Mouse (Mus musculus) embryo, embryonic 10 days (tissue): ENCODE measurements around the gene Pip4k2a.
"Not testable (repeated sequence)": the region's sequence is repeated elsewhere in the genome, so short reads cannot be mapped to it uniquely, and the experiment has no call there.

ENCODE experiments used
- DNase-seq: peaks from one replicate; pipeline ENCODE4 v3.0.0-alpha.2; 2015; ENCODE audit warnings: low spot score

Gene Pip4k2a

GRCm38 (mm10) chr2:18897742-18898256 lies 100.1 kb downstream of the Pip4k2a start:
- peak; percentile 49 for DNase-seq

GRCm38 (mm10) chr2:18896015-18896414 lies 101.9 kb downstream of the Pip4k2a start:
- DNase-seq = peak; percentile 59

GRCm38 (mm10) chr2:18893336-18893735 lies 104.6 kb downstream of the Pip4k2a start:
- DNase-seq = not testable (repeated sequence)

- DNase-seq = no peak
Observed at GRCm38 (mm10) chr2:18891991-18892537, 105.9 kb downstream of the Pip4k2a start.

- DNase-seq = no peak
Observed at GRCm38 (mm10) chr2:18890227-18891001, 107.5 kb downstream of the Pip4k2a start.

- no peak for DNase-seq
Observed at GRCm38 (mm10) chr2:18884277-18884676, 113.6 kb downstream of the Pip4k2a start.

GRCm38 (mm10) chr2:18874626-18875025 lies 123.3 kb downstream of the Pip4k2a start:
- no peak for DNase-seq

- no peak for DNase-seq
Observed at GRCm38 (mm10) chr2:18874063-18874462, 123.9 kb downstream of the Pip4k2a start.

GRCm38 (mm10) chr2:18873440-18873839 lies 124.5 kb downstream of the Pip4k2a start:
- peak; percentile 2 for DNase-seq

GRCm38 (mm10) chr2:18872797-18873196 lies 125.1 kb downstream of the Pip4k2a start:
- peak; percentile 89 for DNase-seq

GRCm38 (mm10) chr2:18871087-18871486 lies 126.8 kb downstream of the Pip4k2a start:
- DNase-seq = no peak

- DNase-seq = no peak
Observed at GRCm38 (mm10) chr2:18867069-18867468, 130.9 kb downstream of the Pip4k2a start.

- no peak for DNase-seq
Observed at GRCm38 (mm10) chr2:18864719-18865118, 133.2 kb downstream of the Pip4k2a start.

- DNase-seq = no peak
Observed at GRCm38 (mm10) chr2:18861607-18862158, 136.2 kb downstream of the Pip4k2a start.

- peak; percentile 55 for DNase-seq
Observed at GRCm38 (mm10) chr2:18860686-18861085, 137.2 kb downstream of the Pip4k2a start.

- DNase-seq = no peak
Observed at GRCm38 (mm10) chr2:18857952-18858351, 140.0 kb downstream of the Pip4k2a start.

- peak; percentile 15 for DNase-seq
Observed at GRCm38 (mm10) chr2:18856461-18856860, 141.5 kb downstream of the Pip4k2a start.

GRCm38 (mm10) chr2:18855246-18855645 lies 142.7 kb downstream of the Pip4k2a start:
- no peak for DNase-seq

GRCm38 (mm10) chr2:18853345-18853744 lies 144.6 kb downstream of the Pip4k2a start:
- no peak for DNase-seq

- DNase-seq = no peak
Observed at GRCm38 (mm10) chr2:18850657-18851056, 147.3 kb downstream of the Pip4k2a start.

- DNase-seq = no peak
Observed at GRCm38 (mm10) chr2:18848074-18848629, 149.8 kb downstream of the Pip4k2a start.

GRCm38 (mm10) chr2:18842527-18842926 lies 155.4 kb downstream of the Pip4k2a start:
- DNase-seq = no peak

GRCm38 (mm10) chr2:18841051-18841450 lies 156.9 kb downstream of the Pip4k2a start:
- no peak for DNase-seq
